Mouse (Mus musculus) neutrophil, adult 5-6 weeks (primary cell): ENCODE data around the gene Cyp4f14. TPM values are rescaled to one million over a fixed set of nuclear protein-coding genes. Genes with fewer than 3 reads are reported as not detected.

ENCODE experiments used
- ATAC-seq: fragments of 151-379, 151-347 bp; 2 replicates; pipeline ENCODE4 v1.8.0; 2017; ENCODE audit warnings: mild to moderate bottlenecking, moderate TSS enrichment; ENCODE audit not compliant: insufficient number of reproducible peaks, poor library complexity, low FRiP score, severe bottlenecking; ENCODE audit errors: extremely low read depth
- total RNA-seq: library from RNA; stranded (forward); fragments of 200-1000 nt; gene quantifications from 2 replicates; pipeline ENCODE4 v1.2.3, GENCODE M21; 2017

Gene Cyp4f14
- total RNA-seq: not detected in 2 replicates

GRCm38 (mm10) chr17:32917131-32917530 lies at the start of gene Cyp4f14:
TSS of gene Cyp4f14 (minus strand) at chr17:32917342.
- no peak for ATAC-seq

GRCm38 (mm10) chr17:32965623-32966290 lies 48.6 kb upstream of the Cyp4f14 start, which contains the start of gene Zfp472:
TSS of gene Zfp472 (plus strand) at chr17:32965814.
- peak; percentile 98 for ATAC-seq

- no peak for ATAC-seq
Measured at GRCm38 (mm10) chr17:32965253-32965622, 48.1 kb upstream of the Cyp4f14 start.

- peak; percentile 57; the same call in 1 of the 2 replicates for ATAC-seq
Measured at GRCm38 (mm10) chr17:32951441-32951840, 34.3 kb upstream of the Cyp4f14 start.

GRCm38 (mm10) chr17:32951006-32951405 lies 33.9 kb upstream of the Cyp4f14 start:
- no peak for ATAC-seq

GRCm38 (mm10) chr17:32950136-32950535 lies 33.0 kb upstream of the Cyp4f14 start:
- ATAC-seq: no peak

GRCm38 (mm10) chr17:32947215-32947914 lies 30.2 kb upstream of the Cyp4f14 start, which contains the start of gene Cyp4f13:
TSS of gene Cyp4f13 (minus strand) at chr17:32947402.
- ATAC-seq: peak; percentile 91

- no peak for ATAC-seq
Measured at GRCm38 (mm10) chr17:32946716-32947115, 29.6 kb upstream of the Cyp4f14 start.

- ATAC-seq: no peak
Measured at GRCm38 (mm10) chr17:32944402-32945035, 27.4 kb upstream of the Cyp4f14 start.

GRCm38 (mm10) chr17:32943661-32944060 lies 26.5 kb upstream of the Cyp4f14 start:
- no peak for ATAC-seq

GRCm38 (mm10) chr17:32939831-32940230 lies 22.7 kb upstream of the Cyp4f14 start:
- no peak for ATAC-seq

- no peak for ATAC-seq
Measured at GRCm38 (mm10) chr17:32927803-32928202, 10.7 kb upstream of the Cyp4f14 start.

GRCm38 (mm10) chr17:32924658-32925312 lies 7.6 kb upstream of the Cyp4f14 start:
- peak; percentile 76 for ATAC-seq

GRCm38 (mm10) chr17:32923681-32924080 lies 6.5 kb upstream of the Cyp4f14 start:
- ATAC-seq: no peak

GRCm38 (mm10) chr17:32919123-32919522 lies 2.0 kb upstream of the Cyp4f14 start:
- no peak for ATAC-seq

- no peak for ATAC-seq
Measured at GRCm38 (mm10) chr17:32916075-32916474, 1.1 kb downstream of the Cyp4f14 start.

GRCm38 (mm10) chr17:32906172-32906571 lies 11.0 kb downstream of the Cyp4f14 start:
- no peak for ATAC-seq

GRCm38 (mm10) chr17:32905239-32905638 lies 11.9 kb downstream of the Cyp4f14 start:
- peak; percentile 44; the same call in 1 of the 2 replicates for ATAC-seq

- ATAC-seq: no peak
Measured at GRCm38 (mm10) chr17:32904414-32904813, 12.7 kb downstream of the Cyp4f14 start.
